Mouse (Mus musculus): ENCODE data around the gene Zranb3. TPM values are rescaled to one million over a fixed set of nuclear protein-coding genes. Genes with fewer than 3 reads are reported as not detected.

Gene Zranb3
- polyA plus RNA-seq (2017; shearing (Covaris generic)) = 3.1 TPM

GRCm38 (mm10) chr1:128102641-128103461 is at the start of gene Zranb3, which contains the start of gene R3hdm1:
Gene Zranb3 (minus strand): TSS chr1:128103047.
Gene R3hdm1 (plus strand): TSS chr1:128103301.

Other genes with a start within 250 kb of the Zranb3 start
- gene Map3k19, start 248.0 kb downstream of the Zranb3 start, polyA plus RNA-seq (2017; shearing (Covaris generic)) = 1.1 TPM
- gene Rab3gap1, start 234.3 kb downstream of the Zranb3 start, polyA plus RNA-seq (2017; shearing (Covaris generic)) = 83.1 TPM
- 90.9 TPM for gene R3hdm1, start 254 bp upstream of the Zranb3 start, polyA plus RNA-seq (2017; shearing (Covaris generic))
- 121 TPM for gene Ubxn4, start 140.9 kb upstream of the Zranb3 start, polyA plus RNA-seq (2017; shearing (Covaris generic))
- 0.07 TPM for gene Lct, start 225.3 kb upstream of the Zranb3 start, polyA plus RNA-seq (2017; shearing (Covaris generic))